9 mouse cellular contexts compared by ENCODE assay signal in genomic region chr11:68902367-68902766, GRCm38 (mm10). TPM values are rescaled to one million over a fixed set of nuclear protein-coding genes. Genes with fewer than 3 reads are reported as not detected.
DNase-seq lines count a peak whose midpoint lies in the region; ATAC-seq and TF ChIP-seq lines count a peak whose summit lies in the region.
"Had no signal": no experiment of that assay in that cellular context is flagged by ENCODE, and none has a peak within 500 bp of the region (broad histone marks: within the 10 kb centered on the region; RNA-seq: fewer than 3 reads in every experiment).

No protein-coding gene starts in this region.

- H3K27ac ChIP-seq in heart, postnatal 0 days (ENCODE audit: low read depth) = no peak overlapping the region; the same call in 1 of the 2 replicates
- peak overlapping the region; percentile 81 for H3K27ac ChIP-seq in MEL (ENCODE audit: control insufficient read depth, low read depth, low read length)
- no peak overlapping the region for H3K27ac ChIP-seq in hindbrain, embryonic 13.5 days
- no peak overlapping the region for H3K27ac ChIP-seq in midbrain, embryonic 13.5 days

- TF ChIP-seq RAD21 in MEL (IDR thresholded peaks at IDR 0.05; ENCODE audit: low read depth, low read length) = no peak

- TF ChIP-seq CTCF in heart, postnatal 0 days (IDR thresholded peaks at IDR 0.05; ENCODE audit: low read depth) = no peak
- no peak for TF ChIP-seq CTCF in MEL (IDR thresholded peaks at IDR 0.05 in 2 of 3, conservative IDR thresholded peaks at IDR 0.05 in 1 of 3; ENCODE audit: control insufficient read depth in 1 of 3, insufficient read depth in 1 of 3, low read depth in 2 of 3, low read length in 3 of 3, poor library complexity in 1 of 3, severe bottlenecking in 1 of 3)

- 0 out of 2 replicates have a peak, but pooled peaks cover 6% of the 10 kb centered on the region for H3K4me1 ChIP-seq in heart, postnatal 0 days (ENCODE audit: control insufficient read depth, insufficient read depth)
- H3K4me1 ChIP-seq in MEL (ENCODE audit: control insufficient read depth in 1 of 2, insufficient read depth in 2 of 2, low read length in 2 of 2) = peaks cover 2 to 46% of the 10 kb centered on the region in 2 experiments; a peak in 2 of 4 replicates
- peaks cover 16% of the 10 kb centered on the region for H3K4me1 ChIP-seq in hindbrain, embryonic 13.5 days (replicated peaks)
- H3K4me1 ChIP-seq in midbrain, embryonic 13.5 days (replicated peaks) = peaks cover 8% of the 10 kb centered on the region

- H3K27me3 ChIP-seq in heart, postnatal 0 days (ENCODE audit: control insufficient read depth, insufficient read depth, low read length) = no peaks in the 10 kb centered on the region
- H3K27me3 ChIP-seq in MEL (ENCODE audit: control insufficient read depth in 1 of 2, insufficient read depth in 2 of 2, low read length in 2 of 2) = no peaks in the 10 kb centered on the region
- H3K27me3 ChIP-seq in hindbrain, embryonic 13.5 days = 0 out of 2 replicates have a peak, but pooled peaks cover 10% of the 10 kb centered on the region
- peaks cover 10% of the 10 kb centered on the region; the same call in 1 of the 2 replicates for H3K27me3 ChIP-seq in midbrain, embryonic 13.5 days
- H3K27me3 ChIP-seq: Patski had no signal

- H3K4me2 ChIP-seq in heart, postnatal 0 days (ENCODE audit: low read depth, low read length) = peak overlapping the region; percentile 89
- peak overlapping the region; percentile 76 for H3K4me2 ChIP-seq in hindbrain, embryonic 13.5 days
- H3K4me2 ChIP-seq in midbrain, embryonic 13.5 days (replicated peaks) = peak overlapping the region; percentile 82

- ATAC-seq in heart, postnatal 0 days (ENCODE audit: insufficient read depth, low read depth) = no peak
- no peak for ATAC-seq in hindbrain, embryonic 13.5 days (ENCODE audit: low FRiP score)
- no peak for ATAC-seq in midbrain, embryonic 13.5 days

- H3K9ac ChIP-seq in heart, postnatal 0 days (replicated peaks; ENCODE audit: low read depth, low read length) = peak overlapping the region; percentile 99
- H3K9ac ChIP-seq in MEL (ENCODE audit: control insufficient read depth, low read depth, low read length, poor library complexity, severe bottlenecking) = peak overlapping the region; percentile 92
- H3K9ac ChIP-seq in hindbrain, embryonic 13.5 days = peak overlapping the region; percentile 92
- peak overlapping the region; percentile 99 for H3K9ac ChIP-seq in midbrain, embryonic 13.5 days (replicated peaks)

- no peak for TF ChIP-seq EP300 in heart, postnatal 0 days (IDR thresholded peaks at IDR 0.05; ENCODE audit: low read depth)
- no peak; a peak in 1 of 4 replicates for TF ChIP-seq EP300 in MEL (IDR thresholded peaks at IDR 0.05; ENCODE audit: low read depth in 1 of 2, low read length in 2 of 2)

- TF ChIP-seq POLR2A in MEL (IDR thresholded peaks at IDR 0.05; ENCODE audit: control insufficient read depth in 1 of 2, insufficient read depth in 1 of 2, low read depth in 1 of 2, low read length in 2 of 2, poor library complexity in 1 of 2) = no peak

- peak overlapping the region; percentile 88 for H3K4me3 ChIP-seq in heart, postnatal 0 days (ENCODE audit: low read depth, low read length)
- H3K4me3 ChIP-seq in MEL (ENCODE audit: control insufficient read depth in 1 of 2, insufficient read depth in 1 of 2, low read depth in 2 of 2, low read length in 2 of 2) = peak overlapping the region; percentile 84 to 88
- peak overlapping the region; percentile 94 for H3K4me3 ChIP-seq in hindbrain, embryonic 13.5 days
- peak overlapping the region; percentile 97 for H3K4me3 ChIP-seq in midbrain, embryonic 13.5 days (replicated peaks)

- peaks cover 31% of the 10 kb centered on the region for H3K36me3 ChIP-seq in heart, postnatal 0 days (replicated peaks; ENCODE audit: control insufficient read depth, insufficient read depth, low read length)
- peaks cover 25 to 46% of the 10 kb centered on the region in 2 experiments for H3K36me3 ChIP-seq in MEL (ENCODE audit: control insufficient read depth in 1 of 2, insufficient read depth in 2 of 2, low read length in 2 of 2)
- peaks cover 46% of the 10 kb centered on the region for H3K36me3 ChIP-seq in hindbrain, embryonic 13.5 days
- peaks cover 45% of the 10 kb centered on the region for H3K36me3 ChIP-seq in midbrain, embryonic 13.5 days

- no peak for DNase-seq in heart, postnatal 0 days (ENCODE audit: low spot score)
- DNase-seq in heart, postnatal 4 days = no peak
- DNase-seq in MEL (ENCODE audit: low read depth, low spot score) = peak; percentile 42
- DNase-seq in thymus, postnatal 4 days = no peak
- no peak for DNase-seq in right cerebral cortex, postnatal 4 days
- no peak for DNase-seq in layer of hippocampus, postnatal 25 days (ENCODE audit: extremely low spot score in 1 of 2, low spot score in 1 of 2)

- H3K79me2 ChIP-seq in MEL (ENCODE audit: control insufficient read depth, insufficient read depth, low read length, poor library complexity) = peaks cover 22% of the 10 kb centered on the region

- 3% methylated on average over 11 of the region's 11 CpGs for WGBS in heart, postnatal 0 days
- WGBS in hindbrain, embryonic 13.5 days = 5% methylated on average over 11 of the region's 11 CpGs
- 5% methylated on average over 11 of the region's 11 CpGs for WGBS in midbrain, embryonic 13.5 days

- no peaks in the 10 kb centered on the region for H3K9me3 ChIP-seq in heart, postnatal 0 days (replicated peaks; ENCODE audit: control insufficient read depth, low read length)
- no peaks in the 10 kb centered on the region for H3K9me3 ChIP-seq in MEL (replicated peaks; ENCODE audit: insufficient read depth, low read length)
- H3K9me3 ChIP-seq in hindbrain, embryonic 13.5 days = no peaks in the 10 kb centered on the region
- H3K9me3 ChIP-seq in midbrain, embryonic 13.5 days = no peaks in the 10 kb centered on the region

TF ChIP-seq in MEL, 35 proteins besides CTCF, POLR2A, EP300 and RAD21 (continues in another document):
- no peak for TF ChIP-seq RCOR1 (IDR thresholded peaks at IDR 0.05; ENCODE audit: low read depth, low read length)

RNA-seq across cellular contexts. Expression of gene Rpl26, which starts 1.0 kb away (rescaled TPM):
- 1,343 and 1,533 TPM in 2 replicates for total RNA-seq in heart, postnatal 0 days (2014; rRNA removed; ENCODE audit: low replicate concordance)
- polyA plus RNA-seq in heart, postnatal 0 days (2015; fragmentation: Nextera tagmentation; extraction: Ambion mirVana) = 529 and 545 TPM in 2 replicates
- total RNA-seq in heart, postnatal 4 days (2021) = 100 to 1,000 TPM; 896 to 908 TPM
- 5,179 and 5,512 TPM in 2 replicates for total RNA-seq in MEL (2012; rRNA removed)
- 1,000 to 10,000 TPM in 1 of 2 experiments, not detected in 1; 3,167 TPM for polyA plus RNA-seq in MEL (2012; ENCODE audit: insufficient read depth in 1 of 2, insufficient read length in 2 of 2, low read depth in 1 of 2, low replicate concordance in 2 of 2, missing spikeins in 1 of 2)
- 684 and 691 TPM in 2 replicates for polyA plus RNA-seq in hindbrain, embryonic 13.5 days (2015; fragmentation: Nextera tagmentation; extraction: Ambion mirVana)
- polyA plus RNA-seq in midbrain, embryonic 13.5 days (2015; fragmentation: Nextera tagmentation; extraction: Ambion mirVana) = 718 and 727 TPM in 2 replicates
- 100 to 1,000 TPM; 627 to 764 TPM for total RNA-seq in layer of hippocampus, postnatal 25 days (2021)

RNA-seq across cellular contexts. Expression of gene Rnf222, which starts 14.0 kb away (rescaled TPM):
- not detected in 2 replicates for total RNA-seq in heart, postnatal 0 days (2014; rRNA removed; ENCODE audit: low replicate concordance)
- polyA plus RNA-seq in heart, postnatal 0 days (2015; fragmentation: Nextera tagmentation; extraction: Ambion mirVana) = 0.14 and 0.15 TPM in 2 replicates
- total RNA-seq in heart, postnatal 4 days (2021) = under 1 TPM; 0.21 to 0.32 TPM
- 0.23 TPM in 2 replicates for total RNA-seq in MEL (2012; rRNA removed)
- polyA plus RNA-seq in MEL (2012; ENCODE audit: insufficient read depth in 1 of 2, insufficient read length in 2 of 2, low read depth in 1 of 2, low replicate concordance in 2 of 2, missing spikeins in 1 of 2) = under 1 TPM in 1 of 2 experiments, not detected in 1; 0.28 TPM
- 0.09 TPM in 1 of 2 replicates, not detected in the other for polyA plus RNA-seq in hindbrain, embryonic 13.5 days (2015; fragmentation: Nextera tagmentation; extraction: Ambion mirVana)
- 0.04 and 0.05 TPM in 2 replicates for polyA plus RNA-seq in midbrain, embryonic 13.5 days (2015; fragmentation: Nextera tagmentation; extraction: Ambion mirVana)
- not detected for total RNA-seq in layer of hippocampus, postnatal 25 days (2021)
- polyA plus RNA-seq: Patski had no signal

RNA-seq across cellular contexts. Expression of gene Odf4, which starts 24.5 kb away (rescaled TPM):
- total RNA-seq in heart, postnatal 0 days (2014; rRNA removed; ENCODE audit: low replicate concordance) = not detected in 2 replicates
- not detected in 2 replicates for polyA plus RNA-seq in heart, postnatal 0 days (2015; fragmentation: Nextera tagmentation; extraction: Ambion mirVana)
- not detected for total RNA-seq in heart, postnatal 4 days (2021)
- total RNA-seq in MEL (2012; rRNA removed) = not detected in 2 replicates
- polyA plus RNA-seq in MEL (2012; ENCODE audit: insufficient read depth in 1 of 2, insufficient read length in 2 of 2, low read depth in 1 of 2, low replicate concordance in 2 of 2, missing spikeins in 1 of 2) = not detected
- polyA plus RNA-seq in hindbrain, embryonic 13.5 days (2015; fragmentation: Nextera tagmentation; extraction: Ambion mirVana) = 0.60 and 0.84 TPM in 2 replicates
- 0.57 and 0.73 TPM in 2 replicates for polyA plus RNA-seq in midbrain, embryonic 13.5 days (2015; fragmentation: Nextera tagmentation; extraction: Ambion mirVana)
- total RNA-seq in layer of hippocampus, postnatal 25 days (2021) = not detected
- polyA plus RNA-seq: Patski had no signal

RNA-seq across cellular contexts. Expression of gene Ndel1, which starts 30.7 kb away (rescaled TPM):
- 70.9 and 130 TPM in 2 replicates for total RNA-seq in heart, postnatal 0 days (2014; rRNA removed; ENCODE audit: low replicate concordance)
- 60.7 and 62.3 TPM in 2 replicates for polyA plus RNA-seq in heart, postnatal 0 days (2015; fragmentation: Nextera tagmentation; extraction: Ambion mirVana)
- total RNA-seq in heart, postnatal 4 days (2021) = 10 to 100 TPM; 57.9 to 66.3 TPM
- 59.6 and 70.7 TPM in 2 replicates for total RNA-seq in MEL (2012; rRNA removed)
- polyA plus RNA-seq in MEL (2012; ENCODE audit: insufficient read depth in 1 of 2, insufficient read length in 2 of 2, low read depth in 1 of 2, low replicate concordance in 2 of 2, missing spikeins in 1 of 2) = 10 to 100 TPM; 55.0 to 61.2 TPM
- 90.8 and 92.6 TPM in 2 replicates for polyA plus RNA-seq in hindbrain, embryonic 13.5 days (2015; fragmentation: Nextera tagmentation; extraction: Ambion mirVana)
- polyA plus RNA-seq in midbrain, embryonic 13.5 days (2015; fragmentation: Nextera tagmentation; extraction: Ambion mirVana) = 79.9 and 80.8 TPM in 2 replicates
- 10 to 100 TPM; 88.5 to 90.3 TPM for total RNA-seq in layer of hippocampus, postnatal 25 days (2021)

RNA-seq across cellular contexts. Expression of gene Arhgef15, which starts 54.9 kb away (rescaled TPM):
- 12.6 and 19.8 TPM in 2 replicates for total RNA-seq in heart, postnatal 0 days (2014; rRNA removed; ENCODE audit: low replicate concordance)
- polyA plus RNA-seq in heart, postnatal 0 days (2015; fragmentation: Nextera tagmentation; extraction: Ambion mirVana) = 10.0 and 11.6 TPM in 2 replicates
- 10 to 100 TPM; 32.1 to 36.8 TPM for total RNA-seq in heart, postnatal 4 days (2021)
- total RNA-seq in MEL (2012; rRNA removed) = 0.23 TPM in 1 of 2 replicates, not detected in the other
- under 1 TPM in 1 of 2 experiments, not detected in 1; 0.74 TPM for polyA plus RNA-seq in MEL (2012; ENCODE audit: insufficient read depth in 1 of 2, insufficient read length in 2 of 2, low read depth in 1 of 2, low replicate concordance in 2 of 2, missing spikeins in 1 of 2)
- 14.3 and 16.2 TPM in 2 replicates for polyA plus RNA-seq in hindbrain, embryonic 13.5 days (2015; fragmentation: Nextera tagmentation; extraction: Ambion mirVana)
- polyA plus RNA-seq in midbrain, embryonic 13.5 days (2015; fragmentation: Nextera tagmentation; extraction: Ambion mirVana) = 12.1 and 13.6 TPM in 2 replicates
- 1 to 10 TPM; 5.8 to 6.9 TPM for total RNA-seq in layer of hippocampus, postnatal 25 days (2021)
